Mouse (Mus musculus) gastrocnemius, postnatal 14 days (tissue): ENCODE measurements around the gene Nbas. TPM values are rescaled to one million over a fixed set of nuclear protein-coding genes. Genes with fewer than 3 reads are reported as not detected.
A peak's percentile ranks its signal among the peaks of the same experiment; 100 is the strongest.

Experiments used
- DNase-seq: peaks from one replicate; pipeline ENCODE4 v3.0.0; 2021; ENCODE audit warnings: mixed read lengths
- intact Hi-C: fragments of 180-260 bp; cut with DNase I; formaldehyde crosslinking; loops from one replicate; pipeline ENCODE4 v1.15.1; 2025; ENCODE audit warnings: low total_unique reads
- long read RNA-seq, 2 experiments: library from polyadenylated mRNA; stranded (forward); transcript quantifications; one replicate each; pipeline ENCODE4 v2.0.0; 2021
- total RNA-seq, 2 experiments: library from RNA; stranded (reverse); gene quantifications; 2 replicates each; pipeline ENCODE4 v1.2.3; 2021

Gene Nbas
- 10 to 100 TPM; 13.5 to 15.2 TPM for total RNA-seq
- long read RNA-seq, experiment 1, full-length matches to known transcripts, result 2 of 9 reads
- long read RNA-seq, experiment 1, partial matches to known transcripts, result 6 of 9 reads
- long read RNA-seq, experiment 1, other reads (novel, unspliced or antisense), result 1 of 9 reads
- long read RNA-seq, experiment 2, full-length matches to known transcripts, result 1 of 11 reads
- long read RNA-seq, experiment 2, partial matches to known transcripts, result 7 of 11 reads
- long read RNA-seq, experiment 2, other reads (novel, unspliced or antisense), result 3 of 11 reads

- intact Hi-C loops, result no loop called here
- DNase-seq, result peak; percentile 86
Observed at GRCm38 (mm10) chr12:13268826-13269449, at the start of gene Nbas. Nbas (plus strand) TSS chr12:13269133.

DNA sequence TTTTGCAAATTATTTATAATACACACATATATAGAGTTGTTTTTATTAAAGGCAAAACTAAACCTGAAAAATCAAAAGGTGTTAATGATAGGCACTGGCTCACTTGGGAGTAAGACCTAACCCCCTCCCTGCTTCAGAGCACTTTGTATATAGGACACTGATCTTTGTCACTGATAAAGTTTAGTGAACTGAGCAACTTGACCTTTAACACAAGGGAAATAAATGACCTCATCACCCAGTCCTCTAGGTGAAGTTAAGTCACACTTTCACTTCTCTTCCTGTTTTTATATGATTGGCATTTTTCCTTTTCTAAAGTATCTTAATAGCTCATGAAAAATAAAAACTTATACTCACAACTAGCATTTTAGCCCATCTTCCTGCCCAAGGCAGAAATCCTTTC, 26.5 kb upstream of the Nbas start:
- DNase-seq, result no peak
- intact Hi-C loops, result no loop called here

GRCm38 (mm10) chr12:13248691-13249572, 20.0 kb upstream of the Nbas start, which contains the start of gene Ddx1:
Ddx1 (minus strand) TSS chr12:13249213.
- peak; percentile 77 for DNase-seq
- intact Hi-C loops, result no loop called here

GRCm38 (mm10) chr12:13249573-13249919, 19.4 kb upstream of the Nbas start:
- intact Hi-C loops, result no loop called here
- no peak for DNase-seq

DNA sequence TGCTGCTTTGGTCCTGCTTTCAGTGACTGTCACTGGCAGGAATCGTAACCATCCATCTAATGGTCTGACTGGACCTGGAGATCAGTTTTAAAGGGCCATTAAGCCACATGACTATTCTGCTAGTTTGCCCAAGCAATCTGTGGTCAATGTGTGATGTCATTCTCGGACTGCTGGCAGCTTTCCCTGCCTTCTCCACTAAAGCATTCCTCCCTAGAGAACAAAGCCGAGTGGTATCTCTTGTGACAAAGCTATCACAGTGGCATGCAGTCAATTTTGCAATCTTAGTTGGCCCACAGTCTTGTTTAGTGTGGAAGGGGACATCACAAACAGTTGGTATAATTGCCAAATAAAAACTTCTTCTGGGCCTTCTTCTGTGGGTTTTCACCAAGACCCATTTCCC, 13.9 kb upstream of the Nbas start:
- intact Hi-C loops, result no loop called here
- no peak for DNase-seq

- intact Hi-C loops, result no loop called here
- DNase-seq, result no peak
Observed at GRCm38 (mm10) chr12:13255701-13256100, 13.2 kb upstream of the Nbas start.

- DNase-seq, result no peak
- intact Hi-C loops, result no loop called here
Observed at GRCm38 (mm10) chr12:13268412-13268811, 521 bp upstream of the Nbas start.

- no peak for DNase-seq
- intact Hi-C loops, result no loop called here
Observed at GRCm38 (mm10) chr12:13269570-13270390, 847 bp downstream of the Nbas start.

- intact Hi-C loops, result no loop called here
- DNase-seq, result no peak
Observed at GRCm38 (mm10) chr12:13291453-13291852, 22.5 kb downstream of the Nbas start.

- DNase-seq, result no peak
- intact Hi-C loops, result no loop called here
Observed at GRCm38 (mm10) chr12:13293421-13293881, 24.5 kb downstream of the Nbas start.

GRCm38 (mm10) chr12:13303037-13303436, 34.1 kb downstream of the Nbas start:
- no peak for DNase-seq
- intact Hi-C loops, result no loop called here

- no peak for DNase-seq
- intact Hi-C loops, result no loop called here
Observed at GRCm38 (mm10) chr12:13313966-13314365, 45.0 kb downstream of the Nbas start.

DNA sequence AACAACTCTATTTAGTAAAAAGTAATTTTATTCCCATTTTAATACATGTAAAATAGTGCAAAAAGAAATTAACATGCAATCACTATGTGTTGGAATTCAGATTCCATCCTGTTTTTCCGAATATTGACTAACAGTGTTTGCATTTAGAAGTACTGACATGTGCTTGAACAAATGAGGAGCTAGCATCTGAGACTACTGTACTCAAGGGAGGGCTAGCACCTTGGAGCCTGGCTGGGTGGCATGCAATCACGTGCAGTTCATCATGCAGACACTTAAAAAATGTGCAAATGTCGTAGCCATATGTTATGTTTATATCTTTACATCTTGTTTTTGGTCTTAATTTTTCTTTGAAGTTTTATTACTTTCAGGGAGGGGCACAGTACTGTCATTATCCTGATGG, 45.5 kb downstream of the Nbas start:
- no peak for DNase-seq
- intact Hi-C loops, result no loop called here

DNA sequence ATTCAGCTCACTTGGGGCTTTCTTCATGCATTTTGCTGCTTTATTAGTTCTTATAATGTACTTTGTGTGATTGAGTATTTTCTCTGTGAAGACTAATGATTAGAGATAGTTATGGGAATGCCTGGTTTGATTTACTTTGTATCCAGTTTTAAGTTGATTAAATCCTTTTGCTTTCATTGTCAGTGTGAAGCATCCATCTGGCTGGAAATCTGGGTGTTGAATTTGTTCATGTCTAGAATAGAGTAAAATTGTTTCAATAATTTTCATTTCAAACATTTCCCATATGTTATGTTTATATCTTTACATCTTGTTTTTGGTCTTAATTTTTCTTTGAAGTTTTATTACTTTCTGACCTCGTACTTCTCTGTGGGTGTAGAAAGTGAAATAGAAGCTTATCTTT, 46.1 kb downstream of the Nbas start:
- intact Hi-C loops, result no loop called here
- no peak for DNase-seq

DNA sequence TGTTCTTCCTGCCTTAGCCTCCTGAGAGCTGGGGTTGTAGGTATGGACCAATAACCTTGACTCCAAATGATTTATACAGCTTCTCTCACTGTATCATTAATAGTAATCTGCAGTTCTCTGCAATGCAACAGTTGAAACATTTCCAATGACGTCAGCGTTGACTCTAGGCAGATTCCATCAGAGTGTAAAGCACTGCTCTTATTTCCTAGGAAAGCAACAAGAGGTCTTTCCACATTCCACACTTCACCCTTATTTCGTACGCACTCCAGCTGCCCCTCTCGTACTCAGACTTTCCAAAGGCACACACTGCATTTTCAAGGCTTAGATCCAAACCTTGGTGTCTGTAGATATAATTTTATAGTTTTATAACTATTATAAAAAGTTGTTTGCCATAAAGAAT, 73.6 kb downstream of the Nbas start:
- intact Hi-C loops, result no loop called here
- no peak for DNase-seq

GRCm38 (mm10) chr12:13356201-13356600, 87.3 kb downstream of the Nbas start:
- intact Hi-C loops, result no loop called here
- no peak for DNase-seq

DNA sequence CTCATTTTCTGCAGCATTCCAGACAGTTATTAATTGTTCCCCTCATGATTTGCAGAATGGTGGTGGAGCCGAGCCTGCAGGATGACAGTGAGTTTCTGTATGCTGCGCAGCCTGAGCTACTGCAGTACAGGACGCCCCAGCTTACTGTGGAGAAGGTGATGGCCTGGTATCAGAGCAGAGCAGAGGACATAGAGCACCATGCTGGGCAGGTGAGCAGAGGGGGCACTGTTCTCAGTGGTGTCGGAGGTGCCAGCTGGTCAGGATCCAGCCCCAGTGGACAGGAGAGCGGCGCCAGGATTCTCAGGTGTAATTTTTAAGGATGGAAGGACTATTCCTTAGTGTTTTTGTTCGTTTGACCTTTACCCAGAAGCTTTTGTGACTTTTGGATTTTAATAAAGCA, 87.8 kb downstream of the Nbas start:
- no peak for DNase-seq
- intact Hi-C loops, result no loop called here

- DNase-seq, result no peak
- intact Hi-C loops, result no loop called here
Observed at GRCm38 (mm10) chr12:13357229-13357628, 88.3 kb downstream of the Nbas start.

DNA sequence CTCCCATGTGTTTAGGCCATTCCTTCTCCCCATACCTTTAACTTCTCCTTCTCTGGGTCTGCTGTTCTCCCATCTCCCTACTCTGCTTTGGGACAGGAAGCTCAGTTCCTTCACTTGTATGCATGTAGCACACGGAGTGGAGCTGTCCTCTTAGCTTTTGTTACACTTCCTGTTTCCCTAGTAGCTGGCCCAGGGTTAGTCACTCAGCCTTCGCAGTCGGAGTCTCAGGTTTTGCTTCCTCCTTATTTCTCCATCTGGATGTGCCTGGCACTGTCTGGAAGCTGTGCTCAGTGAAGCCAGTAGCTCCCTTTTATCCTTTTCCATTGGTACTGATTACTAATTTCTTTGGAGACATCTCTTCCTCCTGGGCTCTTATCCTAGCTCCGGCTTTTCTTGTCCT, 89.9 kb downstream of the Nbas start:
- intact Hi-C loops, result no loop called here
- DNase-seq, result no peak
